Mouse (Mus musculus) midbrain, embryonic 16.5 days (tissue): ENCODE data around the gene Ptgdr2. TPM values are rescaled to one million over a fixed set of nuclear protein-coding genes. Genes with fewer than 3 reads are reported as not detected.

ENCODE experiments used
- ATAC-seq: fragments of 200-750 bp; cut with Nextera tagmentation; 2 replicates; pipeline ENCODE4 v1.8.0; 2017; ENCODE audit warnings: moderate TSS enrichment
- H3K27ac ChIP-seq: fragments of 300-500 bp; sonication (generic); 2 replicates; pipeline ENCODE4 v1.5.1; 2014; ENCODE audit warnings: mild to moderate bottlenecking, low read length, mixed read lengths
- H3K27me3 ChIP-seq: fragments of 300-500 bp; sonication (generic); 2 replicates; pipeline ENCODE4 v1.6.1; 2014; ENCODE audit warnings: low read depth, low read length, mixed read lengths; ENCODE audit not compliant: control insufficient read depth, insufficient read depth
- H3K36me3 ChIP-seq: fragments of 300-500 bp; sonication (generic); 2 replicates; pipeline ENCODE4 v1.6.1; 2014; ENCODE audit warnings: mild to moderate bottlenecking, low read length, moderate library complexity, mixed read lengths; ENCODE audit not compliant: control insufficient read depth, insufficient read depth
- H3K4me1 ChIP-seq: fragments of 300-500 bp; sonication (generic); 2 replicates; pipeline ENCODE4 v1.6.1; 2014; ENCODE audit warnings: mild to moderate bottlenecking, low read length, mixed read lengths; ENCODE audit not compliant: control insufficient read depth, insufficient read depth
- H3K4me2 ChIP-seq: fragments of 300-500 bp; sonication (generic); 2 replicates; pipeline ENCODE4 v1.6.1; 2014; ENCODE audit warnings: mild to moderate bottlenecking, low read length, mixed read lengths
- H3K4me3 ChIP-seq: fragments of 300-500 bp; sonication (generic); 2 replicates; pipeline ENCODE4 v1.5.1; 2014; ENCODE audit warnings: low read depth, mild to moderate bottlenecking, low read length, moderate library complexity, mixed read lengths
- H3K9ac ChIP-seq: fragments of 300-500 bp; sonication (generic); 2 replicates; pipeline ENCODE4 v1.6.1; 2014; ENCODE audit warnings: low read depth, low read length, mixed read lengths
- H3K9me3 ChIP-seq: fragments of 300-500 bp; sonication (generic); replicated peaks from 2 replicates; pipeline ENCODE4 v1.6.1; 2014; ENCODE audit warnings: mild to moderate bottlenecking, low read length, mixed read lengths; ENCODE audit not compliant: control insufficient read depth, poor library complexity, severe bottlenecking
- WGBS: fragments of 180-500 bp; shearing (Covaris S2); extraction: QIAGEN DNeasy Blood & Tissue Kit; methylation state at CpG from one replicate; pipeline ENCODE4 v1.1.7; 2014; 5-methylcytosine and 5-hydroxymethylcytosine counted together
- polyA plus RNA-seq: library from polyadenylated mRNA; unstranded; fragments of >200 nt; fragmentation: Nextera tagmentation; extraction: Ambion mirVana; gene quantifications from 2 replicates; pipeline ENCODE4 v1.2.1, GENCODE M21; 2015

The Ptgdr2 gene
- polyA plus RNA-seq, 1 experiment from 2014 or later: 0.09 TPM

- peak overlapping the region; percentile 63 for H3K9ac ChIP-seq
- ATAC-seq: peak; percentile 87
These were observed 4.0 kb downstream of the Ptgdr2 start for GRCm38 (mm10) chr19:10940801-10941457.

DNA sequence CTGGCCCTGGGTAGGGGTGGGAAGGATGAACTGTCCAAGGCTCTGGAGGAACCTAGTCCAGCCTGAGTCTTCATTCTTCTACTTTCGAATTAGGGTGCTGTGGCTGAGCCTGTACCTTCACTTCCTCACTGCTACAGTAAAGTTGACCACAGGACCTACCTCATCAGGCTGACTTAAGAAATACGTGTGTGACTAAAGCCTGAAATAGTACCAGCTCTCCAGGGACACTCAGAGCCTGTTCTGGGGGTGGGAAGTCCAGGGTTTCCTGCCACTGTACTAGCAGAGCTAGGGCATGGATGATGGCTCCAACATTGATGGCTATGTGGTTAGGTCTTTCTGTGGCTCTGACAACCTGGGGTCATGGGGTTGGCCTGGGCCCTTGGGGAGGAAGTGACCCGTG lies 7.0 kb downstream of the Ptgdr2 start:
- Histone ChIP-seq H3K4me1 (peaks cover 36% of the 10 kb centered on the region), H3K4me2 (no peak overlapping the region), H3K9me3 (no peaks in the 10 kb centered on the region), H3K36me3 (peaks cover 27% of the 10 kb centered on the region), H3K27ac (no peak overlapping the region), H3K4me3 (no peak overlapping the region), H3K9ac (no peak overlapping the region), H3K27me3 (no peaks in the 10 kb centered on the region)
- ATAC-seq: no peak
- 88% methylated on average over 3 of the region's 3 CpGs for WGBS

More at GRCm38 (mm10) chr19:10940801-10941457, 4.0 kb downstream of the Ptgdr2 start:
- peak overlapping the region; percentile 85 for H3K4me2 ChIP-seq
- peaks cover 13% of the 10 kb centered on the region for H3K4me1 ChIP-seq
- H3K27me3 ChIP-seq: no peaks in the 10 kb centered on the region
- no peaks in the 10 kb centered on the region for H3K9me3 ChIP-seq
- WGBS: under 1% methylated on average over 40 of the region's 40 CpGs
- peaks cover 24% of the 10 kb centered on the region for H3K36me3 ChIP-seq
- peak overlapping the region; percentile 77 for H3K27ac ChIP-seq
- H3K4me3 ChIP-seq: peak overlapping the region; percentile 31

GRCm38 (mm10) chr19:10946506-10946905 lies 9.5 kb downstream of the Ptgdr2 start:
- Histone ChIP-seq H3K36me3 (peaks cover 27% of the 10 kb centered on the region), H3K4me1 (peaks cover 28% of the 10 kb centered on the region), H3K4me2 (no peak overlapping the region; the same call in 1 of the 2 replicates), H3K9ac (peak overlapping the region; percentile 39; the same call in 1 of the 2 replicates), H3K27me3 (no peaks in the 10 kb centered on the region), H3K27ac (no peak overlapping the region), H3K9me3 (no peaks in the 10 kb centered on the region), H3K4me3 (no peak overlapping the region)
- WGBS: 90% methylated on average over 3 of the region's 3 CpGs
- ATAC-seq: no peak

GRCm38 (mm10) chr19:10947219-10947618 lies 10.3 kb downstream of the Ptgdr2 start:
- no peak overlapping the region for H3K27ac ChIP-seq
- H3K36me3 ChIP-seq: peaks cover 25% of the 10 kb centered on the region
- H3K4me3 ChIP-seq: peak overlapping the region; percentile 69
- peaks cover 28% of the 10 kb centered on the region for H3K4me1 ChIP-seq
- H3K4me2 ChIP-seq: peak overlapping the region; percentile 100
- H3K9me3 ChIP-seq: no peaks in the 10 kb centered on the region
- WGBS: 83% methylated on average over 5 of the region's 5 CpGs
- ATAC-seq: no peak
- H3K27me3 ChIP-seq: no peaks in the 10 kb centered on the region
- peak overlapping the region; percentile 85 for H3K9ac ChIP-seq

DNA sequence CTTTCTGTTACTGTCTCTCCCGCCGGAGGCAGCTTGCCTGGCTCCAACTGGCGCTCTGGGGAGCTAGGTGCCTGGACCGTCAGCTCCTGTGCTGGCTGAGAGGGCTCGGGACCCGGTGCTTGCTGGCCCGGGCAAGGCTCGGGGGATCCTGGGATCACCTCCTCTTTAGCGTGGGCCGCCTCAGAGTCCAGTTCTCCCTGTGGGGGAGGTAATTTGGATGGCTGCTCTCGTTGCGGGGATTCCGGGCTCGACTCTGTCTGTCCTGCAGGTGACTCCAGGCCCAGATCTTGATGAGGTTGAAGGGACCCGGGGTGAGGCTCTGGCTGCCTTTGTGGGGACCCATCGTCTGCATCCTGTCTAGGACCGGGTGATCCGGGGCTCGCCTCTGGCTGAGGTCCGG lies 11.5 kb downstream of the Ptgdr2 start:
- peaks cover 16% of the 10 kb centered on the region for H3K36me3 ChIP-seq
- peak overlapping the region; percentile 85 for H3K9ac ChIP-seq
- no peaks in the 10 kb centered on the region for H3K27me3 ChIP-seq
- under 1% methylated on average over 20 of the region's 20 CpGs for WGBS
- H3K27ac ChIP-seq: no peak overlapping the region
- ATAC-seq: no peak; the same call in 1 of the 2 replicates
- peak overlapping the region; percentile 69 for H3K4me3 ChIP-seq
- peaks cover 28% of the 10 kb centered on the region for H3K4me1 ChIP-seq
- H3K9me3 ChIP-seq: no peaks in the 10 kb centered on the region
- peak overlapping the region; percentile 100 for H3K4me2 ChIP-seq

GRCm38 (mm10) chr19:10949112-10949511 lies 12.2 kb downstream of the Ptgdr2 start, which contains the start of gene Ccdc86:
TSS of gene Ccdc86 (minus strand) at chr19:10949266.
- under 1% methylated on average over 30 of the region's 30 CpGs for WGBS
- H3K9me3 ChIP-seq: no peaks in the 10 kb centered on the region
- H3K9ac ChIP-seq: peak within 1 kb of the TSS; percentile 85
- peaks cover 28% of the 10 kb centered on the region for H3K4me1 ChIP-seq
- peak within 1 kb of the TSS; percentile 100 for H3K4me2 ChIP-seq
- ATAC-seq: peak; percentile 98
- H3K27me3 ChIP-seq: no peaks in the 10 kb centered on the region
- peaks cover 10% of the 10 kb centered on the region for H3K36me3 ChIP-seq
- peak within 1 kb of the TSS; percentile 50; the same call in 1 of the 2 replicates for H3K27ac ChIP-seq
- H3K4me3 ChIP-seq: peak within 1 kb of the TSS; percentile 69

DNA sequence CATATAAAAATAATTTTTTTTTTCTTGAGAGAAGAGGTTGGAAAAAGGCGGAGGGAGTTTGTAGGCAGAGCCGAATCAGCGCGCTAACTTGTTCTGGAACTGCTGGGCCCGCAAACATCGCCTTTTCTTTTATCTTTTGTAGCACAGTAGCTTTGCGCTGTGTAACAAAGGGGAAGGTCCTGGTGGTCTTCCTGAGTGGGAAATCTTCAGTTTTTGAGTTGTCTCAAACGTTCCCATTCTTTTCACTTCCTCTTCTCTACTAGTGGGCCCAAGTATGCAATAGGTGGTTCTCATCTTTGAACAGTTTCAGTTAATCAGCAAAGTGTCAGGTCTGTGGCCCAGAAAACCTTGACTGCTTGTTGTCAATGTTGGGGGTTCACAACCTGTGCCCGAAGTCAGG lies 12.6 kb downstream of the Ptgdr2 start:
- H3K9me3 ChIP-seq: no peaks in the 10 kb centered on the region
- peak; percentile 37 for ATAC-seq
- 29% methylated on average over 9 of the region's 9 CpGs for WGBS
- H3K27me3 ChIP-seq: no peaks in the 10 kb centered on the region
- H3K27ac ChIP-seq: peak overlapping the region; percentile 50; the same call in 1 of the 2 replicates
- peak overlapping the region; percentile 69 for H3K4me3 ChIP-seq
- H3K36me3 ChIP-seq: peaks cover 7% of the 10 kb centered on the region
- H3K4me1 ChIP-seq: peaks cover 28% of the 10 kb centered on the region
- H3K9ac ChIP-seq: 0 out of 2 replicates have a peak overlapping the region, but pooled peaks have one; percentile 57
- peak overlapping the region; percentile 100 for H3K4me2 ChIP-seq

- peak overlapping the region; percentile 64 for H3K27ac ChIP-seq
- no peak overlapping the region for H3K4me2 ChIP-seq
- no peak overlapping the region; the same call in 1 of the 2 replicates for H3K9ac ChIP-seq
These were observed 15.3 kb downstream of the Ptgdr2 start for GRCm38 (mm10) chr19:10952021-10952939.

More at GRCm38 (mm10) chr19:10952021-10952939, 15.3 kb downstream of the Ptgdr2 start:
- WGBS: 52% methylated on average over 11 of the region's 11 CpGs
- Histone ChIP-seq H3K27me3 (no peaks in the 10 kb centered on the region), H3K4me3 (no peak overlapping the region), H3K9me3 (no peaks in the 10 kb centered on the region), H3K4me1 (peaks cover 18% of the 10 kb centered on the region), H3K36me3 (no peaks in the 10 kb centered on the region)
- ATAC-seq: peak; percentile 29; the same call in 1 of the 2 replicates
